23 mouse cellular contexts compared by ENCODE assay signal in genomic region chr3:3011111-3011510, GRCm38 (mm10).
DNase-seq lines count a peak whose midpoint lies in the region; ATAC-seq lines count a peak whose summit lies in the region.
"Had no signal": no experiment of that assay in that cellular context is flagged by ENCODE, and none has a peak within 500 bp of the region (broad histone marks: within the 10 kb centered on the region; RNA-seq: fewer than 3 reads in every experiment).

No protein-coding gene starts in this region.

- no peak overlapping the region for H3K4me2 ChIP-seq in forebrain, embryonic 14.5 days (ENCODE audit: low read length)
- H3K4me2 ChIP-seq in limb, embryonic 11.5 days (ENCODE audit: low read depth, severe bottlenecking), result no peak overlapping the region
- H3K4me2 ChIP-seq: midbrain, embryonic 12.5 days had no signal

- no peak overlapping the region for H3K27ac ChIP-seq in forebrain, embryonic 10.5 days
- no peak overlapping the region for H3K27ac ChIP-seq in forebrain, embryonic 14.5 days (ENCODE audit: low read depth, low read length)
- no peak overlapping the region for H3K27ac ChIP-seq in limb, embryonic 11.5 days (replicated peaks; ENCODE audit: low read depth, low read length)
- no peak overlapping the region for H3K27ac ChIP-seq in limb, embryonic 10.5 days
- H3K27ac ChIP-seq: heart, adult 2 months; hindbrain, embryonic 10.5 days; midbrain, embryonic 12.5 days had no signal

- peak; percentile 7 for DNase-seq in forebrain, embryonic 10.5 days (ENCODE audit: extremely low spot score, low spot score)
- no peak for DNase-seq in forebrain, embryonic 14.5 days (ENCODE audit: low spot score)
- peak; percentile 5 for DNase-seq in limb, embryonic 11.5 days (ENCODE audit: low spot score)
- DNase-seq in limb, embryonic 10.5 days (ENCODE audit: low spot score), result no peak
- DNase-seq in spleen, postnatal 4 days (ENCODE audit: low spot score in 2 of 2), result peak; percentile 2 to 41
- DNase-seq in spleen, postnatal 36 days (ENCODE audit: low spot score in 2 of 2), result no peak
- peak; percentile 9 for DNase-seq in naive thymus-derived CD4-positive, alpha-beta T cell, adult 2 months (ENCODE audit: low read depth)
- DNase-seq in thymus, postnatal 14 days, result no peak
- DNase-seq: adrenal gland, postnatal 25 days; cerebellum, adult 8-10 months; cerebellum, postnatal 36 days; embryo, embryonic 11 days; gastrocnemius, postnatal 25 days; kidney, adult 18-20 months; kidney, postnatal 4 days; layer of hippocampus, adult 9-11 months; lung, adult 2 months; lung, postnatal 36 days; right cerebral cortex, postnatal 25 days; thymus, adult 2 months had no signal

- ATAC-seq in forebrain, embryonic 14.5 days, result no peak
- ATAC-seq in limb, embryonic 11.5 days (ENCODE audit: insufficient number of reproducible peaks, low FRiP score, low TSS enrichment, low read depth), result no peak

- H3K27me3 ChIP-seq in forebrain, embryonic 10.5 days (ENCODE audit: poor library complexity, severe bottlenecking), result no peaks in the 10 kb centered on the region
- no peaks in the 10 kb centered on the region for H3K27me3 ChIP-seq in forebrain, embryonic 14.5 days (replicated peaks; ENCODE audit: control insufficient read depth, insufficient read depth, low read length)
- no peaks in the 10 kb centered on the region for H3K27me3 ChIP-seq in limb, embryonic 11.5 days (ENCODE audit: control insufficient read depth, insufficient read depth, low read length)
- H3K27me3 ChIP-seq in limb, embryonic 10.5 days (ENCODE audit: low read depth, poor library complexity, severe bottlenecking), result no peaks in the 10 kb centered on the region
- H3K27me3 ChIP-seq: midbrain, embryonic 12.5 days had no signal

- H3K4me1 ChIP-seq in forebrain, embryonic 10.5 days, result no peaks in the 10 kb centered on the region
- H3K4me1 ChIP-seq in forebrain, embryonic 14.5 days (ENCODE audit: control insufficient read depth, insufficient read depth, low read length), result no peaks in the 10 kb centered on the region
- H3K4me1 ChIP-seq in limb, embryonic 11.5 days (ENCODE audit: control insufficient read depth, insufficient read depth, low read length), result no peaks in the 10 kb centered on the region
- no peaks in the 10 kb centered on the region for H3K4me1 ChIP-seq in limb, embryonic 10.5 days
- H3K4me1 ChIP-seq: hindbrain, embryonic 10.5 days; midbrain, embryonic 12.5 days had no signal

- no peak overlapping the region for H3K9ac ChIP-seq in forebrain, embryonic 14.5 days (ENCODE audit: low read length)
- no peak overlapping the region for H3K9ac ChIP-seq in limb, embryonic 11.5 days (ENCODE audit: low read length)
- H3K9ac ChIP-seq: midbrain, embryonic 12.5 days had no signal

- H3K36me3 ChIP-seq in forebrain, embryonic 10.5 days (replicated peaks), result no peaks in the 10 kb centered on the region
- no peaks in the 10 kb centered on the region for H3K36me3 ChIP-seq in forebrain, embryonic 14.5 days (ENCODE audit: control insufficient read depth, insufficient read depth, low read length)
- no peaks in the 10 kb centered on the region for H3K36me3 ChIP-seq in limb, embryonic 11.5 days (ENCODE audit: control insufficient read depth, insufficient read depth, low read length)
- H3K36me3 ChIP-seq in limb, embryonic 10.5 days, result no peaks in the 10 kb centered on the region
- H3K36me3 ChIP-seq: hindbrain, embryonic 10.5 days; midbrain, embryonic 12.5 days had no signal

- H3K9me3 ChIP-seq in forebrain, embryonic 10.5 days, result peaks cover 96% of the 10 kb centered on the region
- H3K9me3 ChIP-seq in forebrain, embryonic 14.5 days (replicated peaks; ENCODE audit: control insufficient read depth, low read length), result peaks cover 59% of the 10 kb centered on the region
- H3K9me3 ChIP-seq in limb, embryonic 11.5 days (ENCODE audit: control insufficient read depth, low read length), result peaks cover 88% of the 10 kb centered on the region
- peaks cover 91% of the 10 kb centered on the region for H3K9me3 ChIP-seq in limb, embryonic 10.5 days (replicated peaks)

- WGBS in forebrain, embryonic 10.5 days, result 79% methylated on average over 1 of the region's 1 CpGs
- WGBS in forebrain, embryonic 14.5 days, result 42% methylated on average over 1 of the region's 1 CpGs
- 79% methylated on average over 1 of the region's 1 CpGs for WGBS in limb, embryonic 11.5 days
- 71% methylated on average over 1 of the region's 1 CpGs for WGBS in limb, embryonic 10.5 days

- H3K4me3 ChIP-seq in forebrain, embryonic 10.5 days, result no peak overlapping the region
- H3K4me3 ChIP-seq in forebrain, embryonic 14.5 days (ENCODE audit: low read depth, low read length), result no peak overlapping the region
- H3K4me3 ChIP-seq in limb, embryonic 11.5 days (ENCODE audit: low read depth, low read length), result no peak overlapping the region
- H3K4me3 ChIP-seq in limb, embryonic 10.5 days, result no peak overlapping the region
- H3K4me3 ChIP-seq: heart, adult 2 months; hindbrain, embryonic 10.5 days; midbrain, embryonic 12.5 days had no signal

Comparison
In these comparisons a context has a peak if more than half of its experiments do, and no peak if none do; other contexts are left out.
1. DNase-seq: peak in forebrain, embryonic 10.5 days (single experiment), limb, embryonic 11.5 days (single experiment), spleen, postnatal 4 days (2 of 2) and naive thymus-derived CD4-positive, alpha-beta T cell, adult 2 months (single experiment); none in forebrain, embryonic 14.5 days (single experiment), limb, embryonic 10.5 days (single experiment), spleen, postnatal 36 days (0 of 2) and thymus, postnatal 14 days (single experiment).